Mouse (Mus musculus) spleen, postnatal 10 days (tissue): ENCODE measurements at regions not wholly inside any gene's neighbourhood (a gene's known extent, or its start where the extent isn't known, plus 50 kb on each side); places are given as distances from the start of the nearest gene placed in this dataset.

Source experiments
- DNase-seq, 2 experiments: peaks; one replicate each; pipeline ENCODE4 v3.0.0; 2021 to 2022; ENCODE audit warnings: low spot score in 2 of 2

DNA sequence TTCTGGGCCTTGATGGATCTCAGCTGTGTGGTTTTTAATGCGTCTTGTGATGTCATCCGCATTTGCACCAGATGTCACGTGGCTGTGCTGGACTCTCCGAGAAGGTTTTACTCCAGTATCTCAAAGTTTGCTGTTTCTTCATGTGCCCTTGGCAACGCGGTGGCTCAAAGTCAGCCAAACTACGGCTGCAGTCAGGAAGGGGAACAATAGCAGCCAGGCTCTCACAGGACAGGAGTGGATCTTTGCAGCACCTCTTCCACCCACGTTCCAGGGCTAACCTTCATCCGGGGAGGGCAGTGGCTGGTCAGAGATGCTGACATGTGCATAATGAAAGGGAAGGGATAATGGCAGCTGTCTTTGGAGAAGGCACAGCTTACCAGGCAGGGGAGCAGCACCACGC, 127.6 kb upstream of the Psmd7 start:
- DNase-seq: no peak

DNA sequence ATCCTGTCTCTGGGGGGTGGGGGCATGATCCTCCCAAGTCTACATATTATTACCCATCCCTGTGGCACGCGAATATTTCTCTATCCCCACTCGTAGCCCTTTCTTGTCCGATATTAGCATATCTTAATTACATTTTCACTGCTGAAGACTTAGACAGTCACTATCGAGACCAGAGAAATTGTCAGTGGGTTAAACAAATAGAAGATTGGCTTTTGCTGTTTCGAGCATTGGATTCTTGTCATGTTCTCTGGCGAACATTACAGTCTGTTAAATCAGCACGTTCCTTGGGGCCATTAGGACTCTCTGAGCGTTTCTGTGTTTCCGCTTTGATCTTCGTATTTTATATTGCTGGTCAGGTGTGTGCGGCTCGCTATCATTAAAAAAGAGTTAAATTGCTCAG, 129.6 kb upstream of the Psmd7 start:
- DNase-seq: no peak

- DNase-seq: no peak
Observed at GRCm38 (mm10) chr8:107719656-107720055, 131.4 kb upstream of the Psmd7 start.

- no peak for DNase-seq
Observed at GRCm38 (mm10) chr8:107726716-107727115, 138.5 kb upstream of the Psmd7 start.

DNA sequence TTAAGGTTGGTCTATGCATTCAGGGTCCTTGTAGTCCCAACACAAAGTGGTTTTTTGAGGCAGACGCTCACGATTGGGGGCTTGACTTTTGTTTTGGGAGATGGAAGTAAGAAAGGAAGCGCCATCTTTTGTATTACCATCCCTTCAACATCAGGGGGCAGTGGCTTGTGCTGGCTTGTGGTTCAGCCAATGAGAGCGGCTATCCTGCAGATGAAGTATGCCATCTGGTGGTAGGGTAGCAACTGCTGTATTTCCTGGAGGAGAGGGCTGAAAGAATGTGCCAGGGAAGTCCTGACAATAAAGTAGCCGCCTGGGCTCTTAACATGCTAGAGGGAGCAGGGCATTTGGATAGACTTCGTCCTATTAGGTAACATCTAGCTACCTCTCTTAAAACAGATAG, 139.0 kb upstream of the Psmd7 start:
- DNase-seq: no peak

GRCm38 (mm10) chr8:107739091-107739490, 150.8 kb upstream of the Psmd7 start:
- DNase-seq: no peak

DNA sequence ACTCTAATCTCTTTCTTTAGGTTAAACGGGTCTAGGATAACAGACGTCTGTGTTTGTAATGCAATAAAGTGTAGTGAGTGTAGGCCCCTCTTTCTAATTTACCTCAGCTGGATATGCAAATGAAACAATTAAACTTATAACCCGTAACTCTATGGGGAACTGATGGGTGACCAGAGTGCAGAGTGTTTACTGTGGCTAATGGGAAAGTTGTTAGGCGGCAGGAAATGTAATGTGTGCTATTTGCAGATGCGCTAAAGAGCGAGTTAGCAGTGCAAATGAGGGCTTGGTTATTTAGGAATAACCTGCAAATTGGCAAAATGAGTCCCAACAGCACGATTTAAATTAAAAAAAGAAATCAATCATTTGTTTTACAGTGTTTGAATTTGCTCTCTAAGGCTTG, 168.8 kb upstream of the Psmd7 start:
- no peak for DNase-seq

- DNase-seq: no peak
Observed at GRCm38 (mm10) chr8:107758637-107759036, 170.4 kb upstream of the Psmd7 start.

DNA sequence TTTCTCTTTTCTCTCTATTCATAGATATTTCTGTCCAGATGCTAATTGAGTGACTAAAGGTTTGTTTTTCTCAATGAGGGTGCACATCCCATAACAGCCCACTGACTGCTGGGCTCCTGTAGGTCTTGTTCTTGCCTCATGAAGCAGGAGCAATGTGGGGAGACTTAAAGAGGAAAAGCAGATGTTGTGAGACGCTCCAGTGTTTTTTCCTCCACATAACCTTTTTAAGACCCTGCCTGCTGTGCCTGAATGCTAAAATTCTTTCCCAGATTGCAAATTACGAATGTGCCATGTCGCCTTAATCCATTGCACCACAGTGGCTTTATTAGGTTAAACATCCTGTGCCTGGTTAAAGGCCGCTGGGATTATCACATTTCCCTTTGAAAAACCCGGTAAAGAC, 165.5 kb upstream of the Zfhx3 start:
- DNase-seq: no peak

DNA sequence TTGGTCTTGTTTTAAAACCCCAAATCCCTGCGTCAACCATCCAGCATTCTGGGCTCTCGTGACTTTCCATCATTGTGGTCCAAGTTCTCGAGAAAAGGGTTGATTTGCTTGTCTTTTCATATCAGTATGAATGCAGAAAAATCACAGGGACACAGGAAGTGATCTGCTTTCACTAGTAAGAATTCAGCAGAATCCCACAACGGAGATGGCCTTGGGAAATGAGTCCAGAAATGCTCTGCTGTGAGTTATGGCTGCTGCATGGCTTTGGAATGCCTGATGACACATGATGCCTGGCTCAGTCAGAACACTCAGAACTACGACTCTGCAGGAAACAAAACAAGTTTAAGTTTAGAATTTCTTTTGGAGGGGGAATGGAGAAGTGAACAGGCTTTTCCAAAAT, 156.7 kb upstream of the Zfhx3 start:
- no peak for DNase-seq

GRCm38 (mm10) chr8:107792286-107792685, 150.2 kb upstream of the Zfhx3 start:
- no peak for DNase-seq

- DNase-seq: no peak
Observed at GRCm38 (mm10) chr8:107814931-107815330, 127.5 kb upstream of the Zfhx3 start.

GRCm38 (mm10) chr8:107815775-107816174, 126.7 kb upstream of the Zfhx3 start:
- no peak for DNase-seq

GRCm38 (mm10) chr8:107817796-107818195, 124.6 kb upstream of the Zfhx3 start:
- DNase-seq: no peak

GRCm38 (mm10) chr8:107820174-107820760, 122.2 kb upstream of the Zfhx3 start:
- no peak for DNase-seq

GRCm38 (mm10) chr8:107821522-107821921, 120.9 kb upstream of the Zfhx3 start:
- no peak for DNase-seq

- DNase-seq: no peak
Observed at GRCm38 (mm10) chr8:107824096-107824495, 118.3 kb upstream of the Zfhx3 start.

DNA sequence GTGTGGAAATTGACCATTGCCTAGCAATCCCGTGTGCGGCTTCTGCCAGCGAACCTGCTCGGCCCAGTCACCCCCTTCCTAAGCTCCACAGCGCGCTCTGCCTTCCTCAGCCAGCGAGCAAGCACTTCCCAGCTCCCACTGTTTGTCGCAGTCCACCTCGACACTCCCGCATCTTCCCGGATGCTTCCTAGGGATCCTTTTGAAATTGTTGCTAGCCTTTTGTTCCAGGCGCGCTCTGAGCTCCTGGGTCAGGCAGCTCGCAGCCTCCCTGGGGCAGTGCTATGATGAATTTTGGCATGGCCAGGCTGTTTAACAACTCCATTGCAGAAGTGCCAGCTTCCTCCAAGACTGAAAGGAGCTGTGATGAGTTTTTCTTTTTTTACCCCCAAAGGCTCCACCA, 117.8 kb upstream of the Zfhx3 start:
- no peak for DNase-seq

DNA sequence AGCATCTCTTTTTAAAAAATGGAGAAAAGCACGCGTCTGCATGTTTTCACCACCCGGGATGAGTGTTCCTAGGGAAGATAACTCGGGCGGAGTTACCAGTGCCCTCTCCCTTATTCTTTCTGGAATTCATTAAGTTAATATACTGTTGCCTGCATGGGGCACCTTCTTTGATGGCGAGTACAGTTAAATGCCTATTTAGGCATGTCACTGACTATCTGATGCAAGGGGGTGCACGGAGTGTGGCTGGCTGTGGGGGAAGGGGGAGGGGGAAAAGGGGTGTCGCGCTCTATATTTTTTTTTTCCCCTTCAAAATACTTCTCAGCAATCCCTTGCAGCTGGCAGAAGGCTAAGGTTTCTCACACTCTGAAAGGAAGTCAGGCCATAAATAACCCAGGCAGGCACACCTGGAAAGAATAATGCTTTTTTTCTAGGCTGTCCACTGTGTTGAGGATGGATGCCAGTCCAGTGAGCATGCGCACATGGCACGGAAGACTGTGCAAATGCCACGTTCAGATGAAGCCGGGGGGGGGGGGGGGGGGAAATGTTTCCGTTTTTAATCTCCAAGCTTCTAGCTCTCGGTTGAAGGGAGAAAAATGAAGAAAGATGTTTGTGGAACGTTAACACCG, 114.8 kb upstream of the Zfhx3 start:
- DNase-seq: no peak

- DNase-seq: no peak
Observed at GRCm38 (mm10) chr8:107828541-107828940, 113.9 kb upstream of the Zfhx3 start.

DNA sequence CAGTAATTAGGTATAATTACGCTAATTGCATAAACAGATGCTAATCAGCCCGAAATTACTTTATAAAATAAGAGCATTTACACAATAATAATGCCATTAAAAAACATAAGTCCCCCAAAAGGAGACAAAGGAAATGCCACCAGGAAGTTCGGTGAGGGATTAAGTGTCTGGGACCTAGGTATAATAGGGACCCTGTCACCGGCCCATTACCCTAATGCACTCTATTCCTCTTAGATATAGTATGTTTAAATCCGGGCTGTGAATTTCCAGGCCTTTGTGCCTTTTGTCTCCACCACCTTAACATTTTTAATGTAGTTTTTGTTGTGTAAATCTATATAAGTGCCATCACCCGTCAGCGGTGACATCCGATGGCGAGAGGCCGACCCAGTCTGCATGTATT, 109.0 kb upstream of the Zfhx3 start:
- DNase-seq: no peak

- DNase-seq: no peak
Observed at GRCm38 (mm10) chr8:107846141-107846540, 96.3 kb upstream of the Zfhx3 start.

GRCm38 (mm10) chr8:107851236-107852043, 91.0 kb upstream of the Zfhx3 start:
- DNase-seq: no peak
